Mouse (Mus musculus) heart, adult 2 months (tissue): ENCODE measurements around the gene Phc1.

Experiments
- CTCF ChIP-seq: fragments of 200-600 bp; IDR thresholded peaks from 2 replicates; pipeline ENCODE4 v1.8.1; 2022; ENCODE audit warnings: antibody characterized with exemption, mild to moderate bottlenecking, moderate library complexity
- EP300 ChIP-seq: fragments of 200-500 bp; IDR thresholded peaks from 2 replicates; pipeline ENCODE4 v1.6.1; 2011; ENCODE audit warnings: low read depth, low read length, control low read depth; ENCODE audit not compliant: insufficient read depth

DNA sequence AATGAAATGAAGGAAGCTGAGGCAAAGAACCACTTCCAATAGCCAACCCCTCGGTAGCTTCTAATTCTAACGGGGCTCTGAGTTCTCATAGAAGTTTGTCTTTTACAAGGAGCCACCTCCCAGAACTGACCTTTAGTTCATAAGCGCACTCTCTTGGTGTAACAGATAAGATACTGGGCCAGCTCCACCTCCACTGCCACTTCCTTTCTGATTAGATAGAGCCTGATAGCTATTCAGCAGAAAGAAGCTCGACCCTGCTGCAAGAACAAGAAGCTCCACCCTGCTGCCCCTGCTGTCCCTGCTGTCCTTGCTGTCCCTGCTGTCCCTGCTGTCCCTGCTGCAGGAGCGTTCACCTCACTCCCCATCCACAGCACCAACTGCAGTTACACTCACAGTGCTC is 65.8 kb downstream of the Phc1 start:
- TF ChIP-seq EP300: no peak
- TF ChIP-seq CTCF: no peak
